Mouse (Mus musculus) embryonic facial prominence, embryonic 15.5 days (tissue): ENCODE measurements around the gene Nfxl1. TPM values are rescaled to one million over a fixed set of nuclear protein-coding genes. Genes with fewer than 3 reads are reported as not detected.

Source experiments
- ATAC-seq: fragments of 200-750 bp; cut with Nextera tagmentation; 2 replicates; pipeline ENCODE4 v1.8.0; 2017; ENCODE audit warnings: low read depth, moderate TSS enrichment; ENCODE audit not compliant: insufficient number of reproducible peaks, low FRiP score, low TSS enrichment
- H3K27ac ChIP-seq: fragments of 300-500 bp; sonication (generic); replicated peaks from 2 replicates; pipeline ENCODE4 v1.5.1; 2015; ENCODE audit warnings: mild to moderate bottlenecking, inconsistent platforms
- H3K27me3 ChIP-seq: fragments of 300-500 bp; sonication (generic); 2 replicates; pipeline ENCODE4 v1.6.1; 2015; ENCODE audit warnings: inconsistent platforms
- H3K36me3 ChIP-seq: fragments of 300-500 bp; sonication (generic); 2 replicates; pipeline ENCODE4 v1.6.1; 2015; ENCODE audit warnings: mild to moderate bottlenecking, inconsistent platforms
- H3K4me1 ChIP-seq: fragments of 300-500 bp; sonication (generic); 2 replicates; pipeline ENCODE4 v1.6.1; 2015; ENCODE audit warnings: inconsistent platforms
- H3K4me2 ChIP-seq: fragments of 300-500 bp; sonication (generic); replicated peaks from 2 replicates; pipeline ENCODE4 v1.6.1; 2015; ENCODE audit warnings: mild to moderate bottlenecking, inconsistent platforms
- H3K4me3 ChIP-seq: fragments of 300-500 bp; sonication (generic); replicated peaks from 2 replicates; pipeline ENCODE4 v1.5.1; 2015; ENCODE audit warnings: mild to moderate bottlenecking, inconsistent platforms
- H3K9ac ChIP-seq: fragments of 300-500 bp; sonication (generic); 2 replicates; pipeline ENCODE4 v1.6.1; 2015; ENCODE audit warnings: inconsistent platforms
- H3K9me3 ChIP-seq: fragments of 300-500 bp; sonication (generic); replicated peaks from 2 replicates; pipeline ENCODE4 v1.6.1; 2016; ENCODE audit warnings: inconsistent platforms
- WGBS: fragments of 180-500 bp; shearing (Covaris S2); methylation state at CpG from one replicate; pipeline ENCODE4 v1.1.7; 2015; 5-methylcytosine and 5-hydroxymethylcytosine counted together
- polyA plus RNA-seq: library from polyadenylated mRNA; unstranded; fragments of >200 nt; fragmentation: Nextera tagmentation; extraction: Ambion mirVana; gene quantifications from 2 replicates; pipeline ENCODE4 v1.2.1, GENCODE M21; 2015

The Nfxl1 gene
- polyA plus RNA-seq, 1 experiment from 2014 or later = 16.8 TPM

DNA sequence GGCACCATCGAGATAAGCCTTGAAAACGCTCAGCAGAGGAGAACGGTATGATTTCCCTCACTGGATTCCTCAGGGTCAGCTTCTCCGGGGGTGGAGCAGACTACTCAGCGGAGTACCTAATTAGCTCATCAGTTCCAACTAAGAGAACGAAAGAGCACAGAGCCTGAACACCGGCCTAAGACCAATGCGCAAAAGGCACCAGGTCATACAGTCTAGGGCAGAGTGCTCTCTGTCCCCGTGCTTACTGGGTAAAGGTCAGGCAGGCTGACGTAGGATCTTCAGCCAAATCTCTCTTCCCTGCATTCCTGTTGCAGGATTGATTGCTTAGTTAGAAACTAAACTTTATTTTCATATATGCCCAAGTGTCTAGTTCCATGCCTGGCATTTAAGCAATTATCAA lies 61.2 kb downstream of the Nfxl1 start:
- H3K4me3 ChIP-seq = no peak overlapping the region
- H3K9me3 ChIP-seq = no peaks in the 10 kb centered on the region
- H3K4me2 ChIP-seq = no peak overlapping the region
- ATAC-seq = no peak
- H3K9ac ChIP-seq = no peak overlapping the region
- H3K36me3 ChIP-seq = no peaks in the 10 kb centered on the region
- H3K27me3 ChIP-seq = peaks cover 13% of the 10 kb centered on the region
- peaks cover 2% of the 10 kb centered on the region for H3K4me1 ChIP-seq
- 72% methylated on average over 10 of the region's 10 CpGs for WGBS
- no peak overlapping the region for H3K27ac ChIP-seq

DNA sequence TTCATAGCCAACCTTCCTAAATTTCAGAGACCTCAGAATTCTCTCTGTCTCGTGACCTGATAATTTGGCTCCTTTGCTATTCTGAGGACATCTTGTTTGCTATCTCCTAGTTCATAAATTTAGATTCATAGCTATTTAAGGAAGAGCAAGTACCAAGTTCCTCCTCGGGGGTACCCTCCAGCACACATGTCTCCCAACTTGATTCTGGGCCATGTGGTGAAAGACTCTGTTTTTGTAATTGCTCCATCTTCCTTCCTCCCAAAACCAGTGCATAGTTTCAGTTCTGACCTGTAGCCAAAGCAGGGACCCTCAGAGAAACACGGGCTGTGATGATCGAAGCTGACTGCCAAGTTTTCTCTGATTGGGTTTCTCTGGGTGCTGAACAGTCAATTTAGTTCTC lies 62.7 kb downstream of the Nfxl1 start:
- no peak overlapping the region for H3K9ac ChIP-seq
- no peaks in the 10 kb centered on the region for H3K36me3 ChIP-seq
- H3K4me1 ChIP-seq = no peaks in the 10 kb centered on the region
- no peak overlapping the region for H3K4me2 ChIP-seq
- no peak for ATAC-seq
- no peaks in the 10 kb centered on the region for H3K9me3 ChIP-seq
- no peaks in the 10 kb centered on the region for H3K27me3 ChIP-seq
- H3K4me3 ChIP-seq = no peak overlapping the region
- no peak overlapping the region for H3K27ac ChIP-seq
- 69% methylated on average over 4 of the region's 4 CpGs for WGBS

DNA sequence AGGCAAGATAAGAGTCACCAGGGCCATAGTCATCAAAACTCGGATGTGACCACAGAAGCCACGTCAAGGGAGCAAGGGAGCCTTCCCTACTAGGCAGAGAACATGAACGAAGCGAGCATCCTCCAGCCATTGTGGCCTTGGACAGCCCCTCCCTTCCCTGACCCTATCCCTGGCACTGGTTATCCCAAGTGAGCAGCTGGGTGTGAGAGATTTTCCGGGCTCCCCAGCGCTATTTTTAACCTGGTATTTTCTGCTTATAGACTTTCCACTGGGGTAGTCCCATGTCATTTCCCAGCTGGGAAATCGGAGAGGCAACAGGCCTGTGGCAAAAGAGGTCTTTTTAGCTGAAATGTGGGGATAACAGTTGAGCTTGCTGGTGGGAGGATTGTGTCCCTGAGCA lies 65.6 kb downstream of the Nfxl1 start:
- 69% methylated on average over 7 of the region's 7 CpGs for WGBS
- Histone ChIP-seq H3K27me3 (no peaks in the 10 kb centered on the region), H3K4me1 (no peaks in the 10 kb centered on the region), H3K9me3 (no peaks in the 10 kb centered on the region), H3K27ac (no peak overlapping the region; the same call in 1 of the 2 replicates), H3K9ac (no peak overlapping the region), H3K36me3 (no peaks in the 10 kb centered on the region), H3K4me3 (no peak overlapping the region), H3K4me2 (no peak overlapping the region)
- no peak for ATAC-seq

DNA sequence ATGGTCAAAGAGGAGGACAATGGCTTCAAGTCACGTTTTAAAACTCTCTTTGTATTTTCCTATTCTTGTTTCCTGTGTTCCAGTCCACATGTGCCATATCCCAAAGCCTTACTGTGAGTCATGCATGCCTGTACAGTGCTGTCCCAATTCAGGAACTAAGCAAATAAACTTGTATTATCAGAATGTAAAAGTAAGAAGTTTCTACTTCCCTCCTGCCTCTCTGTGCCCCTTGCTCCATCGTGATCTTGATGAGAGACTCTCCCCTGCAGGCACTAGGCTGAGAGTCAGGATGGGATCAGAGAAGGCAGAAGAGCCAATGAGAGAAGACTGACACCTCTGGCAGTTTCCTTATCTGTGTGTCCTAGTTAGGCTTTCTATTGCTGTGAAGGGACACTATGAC lies 68.3 kb downstream of the Nfxl1 start:
- Histone ChIP-seq H3K27me3 (no peaks in the 10 kb centered on the region), H3K4me3 (no peak overlapping the region), H3K4me1 (no peaks in the 10 kb centered on the region), H3K4me2 (no peak overlapping the region), H3K36me3 (no peaks in the 10 kb centered on the region), H3K27ac (no peak overlapping the region), H3K9ac (no peak overlapping the region), H3K9me3 (no peaks in the 10 kb centered on the region)
- WGBS = 41% methylated on average over 2 of the region's 2 CpGs
- ATAC-seq = no peak

DNA sequence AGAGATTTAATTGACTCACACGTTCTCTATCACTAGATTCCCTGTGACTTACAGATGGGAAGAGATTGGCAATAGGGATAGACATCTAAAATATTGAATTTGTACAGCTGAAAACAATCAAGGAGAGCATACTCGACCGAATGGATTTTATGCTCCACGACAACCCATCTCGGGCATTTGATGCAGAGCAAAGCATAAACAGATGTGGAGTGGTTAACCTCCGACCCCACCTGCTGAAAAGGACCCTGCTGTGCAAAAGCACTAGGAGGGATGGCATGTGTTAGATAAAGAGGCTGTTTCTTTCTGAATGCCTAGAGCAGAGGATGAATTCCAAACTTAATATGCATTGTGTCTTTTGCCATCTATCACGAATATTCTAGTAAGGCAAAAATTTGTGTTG lies 79.0 kb downstream of the Nfxl1 start:
- no peak overlapping the region for H3K4me2 ChIP-seq
- no peaks in the 10 kb centered on the region for H3K4me1 ChIP-seq
- no peak for ATAC-seq
- H3K9me3 ChIP-seq = no peaks in the 10 kb centered on the region
- H3K36me3 ChIP-seq = no peaks in the 10 kb centered on the region
- no peak overlapping the region for H3K9ac ChIP-seq
- no peaks in the 10 kb centered on the region for H3K27me3 ChIP-seq
- no peak overlapping the region for H3K27ac ChIP-seq
- no peak overlapping the region for H3K4me3 ChIP-seq
- 21% methylated on average over 7 of the region's 7 CpGs for WGBS

DNA sequence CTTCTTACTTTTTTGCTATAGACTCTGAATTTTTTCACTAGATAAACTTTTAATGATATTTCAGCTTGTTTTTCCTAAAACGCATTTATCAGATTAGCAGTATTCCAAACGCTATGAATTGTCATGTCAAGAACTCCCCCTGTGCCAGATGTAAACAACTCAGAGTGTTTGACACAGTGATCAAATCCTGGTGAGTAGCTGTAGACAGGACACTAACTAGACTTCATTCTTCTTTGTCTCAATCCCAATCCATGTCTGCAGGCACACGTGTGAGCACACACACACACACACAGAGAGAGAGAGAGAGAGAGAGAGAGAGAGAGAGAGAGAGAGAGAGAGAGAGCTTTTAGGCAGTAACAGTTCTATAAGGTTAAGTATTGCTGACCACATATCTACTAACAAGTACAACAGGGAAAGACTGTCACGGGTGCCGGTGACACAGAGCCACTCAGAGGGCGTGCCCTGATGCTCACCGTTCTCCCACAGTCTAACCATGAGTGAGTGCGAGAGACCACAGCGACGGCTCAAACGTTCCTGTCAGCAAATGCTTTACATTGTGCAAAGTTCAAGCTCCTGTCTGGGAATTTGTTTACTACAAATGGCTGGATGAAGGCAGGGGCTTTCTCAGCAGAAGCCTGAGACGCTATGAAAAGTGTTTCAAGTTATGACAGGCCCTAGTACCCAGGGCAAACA lies 87.0 kb downstream of the Nfxl1 start:
- Histone ChIP-seq H3K4me1 (no peaks in the 10 kb centered on the region), H3K9ac (no peak overlapping the region), H3K36me3 (no peaks in the 10 kb centered on the region), H3K4me3 (no peak overlapping the region), H3K4me2 (no peak overlapping the region), H3K9me3 (no peaks in the 10 kb centered on the region), H3K27ac (no peak overlapping the region), H3K27me3 (no peaks in the 10 kb centered on the region)
- WGBS = 47% methylated on average over 12 of the region's 12 CpGs
- no peak for ATAC-seq

DNA sequence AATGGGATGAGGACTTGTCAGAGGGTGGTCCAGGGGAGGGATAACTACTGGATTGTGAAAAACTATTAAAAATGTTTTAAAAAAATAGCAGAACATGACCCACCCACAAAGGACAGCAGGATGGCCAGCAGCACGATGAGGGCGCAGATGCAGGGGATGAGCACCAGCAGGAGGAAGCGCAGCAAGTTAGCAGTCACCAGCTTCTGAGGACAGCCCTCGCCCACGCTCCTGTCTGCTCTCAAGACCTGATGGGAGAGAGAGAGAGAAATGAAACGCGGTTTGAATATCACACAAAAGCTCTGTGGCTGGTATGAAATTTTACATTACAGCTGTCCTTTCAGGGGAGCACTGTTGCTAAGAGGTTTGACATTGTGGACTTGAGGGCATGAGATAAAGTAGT lies 87.7 kb downstream of the Nfxl1 start:
- no peak for ATAC-seq
- Histone ChIP-seq H3K27me3 (no peaks in the 10 kb centered on the region), H3K9ac (no peak overlapping the region), H3K36me3 (no peaks in the 10 kb centered on the region), H3K4me3 (no peak overlapping the region), H3K4me1 (no peaks in the 10 kb centered on the region), H3K4me2 (no peak overlapping the region), H3K9me3 (no peaks in the 10 kb centered on the region), H3K27ac (no peak overlapping the region)
- 72% methylated on average over 7 of the region's 7 CpGs for WGBS

DNA sequence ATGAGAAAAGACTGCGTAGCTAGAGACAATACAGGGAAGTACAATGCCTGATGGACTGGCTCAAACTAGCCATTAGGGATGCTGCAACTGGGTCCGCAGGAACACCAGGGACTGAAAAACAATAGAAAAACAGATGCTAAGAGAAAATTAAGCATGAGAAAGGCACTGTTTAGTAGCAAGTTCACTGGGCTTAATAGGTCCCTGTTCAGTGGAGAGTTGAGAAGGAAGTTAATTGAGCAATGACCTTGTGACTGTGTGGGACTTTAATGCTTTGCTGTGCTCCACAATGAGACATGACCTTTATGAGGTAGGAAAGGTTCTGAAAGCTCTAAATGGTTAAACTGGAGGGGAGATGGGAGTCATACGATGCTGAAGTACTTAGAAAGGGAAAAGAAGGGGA lies 94.6 kb downstream of the Nfxl1 start:
- Histone ChIP-seq H3K9ac (no peak overlapping the region), H3K4me2 (no peak overlapping the region), H3K27ac (no peak overlapping the region), H3K9me3 (no peaks in the 10 kb centered on the region), H3K36me3 (no peaks in the 10 kb centered on the region), H3K27me3 (no peaks in the 10 kb centered on the region), H3K4me1 (no peaks in the 10 kb centered on the region), H3K4me3 (no peak overlapping the region)
- WGBS = 70% methylated on average over 3 of the region's 3 CpGs
- no peak for ATAC-seq

Other genes starting within 250 kb of the Nfxl1 start
- 4.3 and 4.4 TPM in 2 replicates for gene Corin, start 55.2 kb downstream of the Nfxl1 start, polyA plus RNA-seq
- gene Zar1, start 21.6 kb upstream of the Nfxl1 start, polyA plus RNA-seq = 0.88 and 1.0 TPM in 2 replicates
- 0.47 and 0.76 TPM in 2 replicates for gene Gm5868, start 27.9 kb upstream of the Nfxl1 start, polyA plus RNA-seq
- not detected in 2 replicates for gene Cnga1, start 84.6 kb upstream of the Nfxl1 start, polyA plus RNA-seq
- gene Nipal1, start 88.1 kb upstream of the Nfxl1 start, polyA plus RNA-seq = 10.6 and 16.6 TPM in 2 replicates
- gene Txk, start 193.1 kb upstream of the Nfxl1 start, polyA plus RNA-seq = 0.18 and 0.23 TPM in 2 replicates